Mouse (Mus musculus) cerebellum, adult 2 months (tissue): Measurements from ENCODE around the gene Nr1d1.
A peak's percentile ranks its signal among the peaks of the same experiment; 100 is the strongest.

Experiments
- CTCF ChIP-seq: fragments of 200-500 bp; IDR thresholded peaks from 2 replicates; pipeline ENCODE4 v1.5.1; 2011; ENCODE audit warnings: low read depth, mild to moderate bottlenecking, control low read depth, low read length, moderate library complexity, borderline replicate concordance; ENCODE audit not compliant: insufficient read depth
- POLR2A ChIP-seq: fragments of 200-500 bp; IDR thresholded peaks from 2 replicates; pipeline ENCODE4 v1.6.1; 2011; ENCODE audit warnings: low read length, control low read depth, borderline replicate concordance; ENCODE audit not compliant: insufficient read depth

DNA sequence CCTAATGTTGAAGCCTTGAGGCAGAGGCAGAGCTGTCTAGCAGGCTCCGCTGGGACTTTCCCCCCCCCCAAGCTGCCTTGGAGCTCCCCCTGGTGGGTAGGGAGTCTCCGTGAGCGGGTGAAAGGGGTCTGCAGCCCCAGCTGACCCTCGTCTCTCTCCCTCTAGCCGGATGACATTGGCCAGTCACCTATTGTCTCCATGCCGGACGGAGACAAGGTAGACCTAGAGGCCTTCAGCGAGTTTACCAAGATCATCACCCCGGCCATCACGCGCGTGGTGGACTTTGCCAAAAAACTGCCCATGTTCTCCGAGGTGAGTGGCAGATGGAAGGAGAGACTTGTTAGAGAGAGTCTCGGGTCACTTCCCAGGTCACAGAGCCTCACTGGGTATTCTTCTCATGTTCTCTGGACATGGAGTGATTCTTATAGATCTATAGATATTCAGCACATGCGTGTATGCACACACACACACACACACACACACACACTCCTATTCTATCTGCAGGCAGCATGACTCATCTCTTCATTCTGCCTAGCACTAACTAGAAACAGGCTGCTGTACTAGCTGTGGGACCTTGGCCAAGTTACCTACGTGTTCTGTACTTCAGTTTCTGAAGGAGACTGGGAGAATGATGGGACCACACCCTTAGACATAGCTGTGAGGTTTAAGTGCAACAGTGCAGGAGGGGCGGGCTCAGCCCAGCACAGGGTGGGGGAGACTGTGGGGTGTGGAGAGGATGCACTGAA is 12.2 kb downstream of the Nr1d1 start:
- TF ChIP-seq POLR2A (no peak), CTCF (peak; percentile 18; the same call in 1 of the 2 replicates)
